Mouse (Mus musculus) CH12F3 (cell line): ENCODE results near the gene Gm21964.

Experiments
- in situ Hi-C: fragments of 300-500 bp; cut with MboI; formaldehyde crosslinking; loops from 2 replicates; pipeline ENCODE4 v1.14.3; 2020; ENCODE audit warnings: low sequenced_read_pairs

Gm21964 gene

GRCm38 (mm10) chr8:110152951-110153350, 51.9 kb downstream of the Gm21964 start:
- in situ Hi-C loops: no loop called here
